Mouse (Mus musculus): ENCODE data around the gene Ctsj.
"Not testable (repeated sequence)": the region's sequence is repeated elsewhere in the genome, so short reads cannot be mapped to it uniquely, and the experiment has no call there.

DNA sequence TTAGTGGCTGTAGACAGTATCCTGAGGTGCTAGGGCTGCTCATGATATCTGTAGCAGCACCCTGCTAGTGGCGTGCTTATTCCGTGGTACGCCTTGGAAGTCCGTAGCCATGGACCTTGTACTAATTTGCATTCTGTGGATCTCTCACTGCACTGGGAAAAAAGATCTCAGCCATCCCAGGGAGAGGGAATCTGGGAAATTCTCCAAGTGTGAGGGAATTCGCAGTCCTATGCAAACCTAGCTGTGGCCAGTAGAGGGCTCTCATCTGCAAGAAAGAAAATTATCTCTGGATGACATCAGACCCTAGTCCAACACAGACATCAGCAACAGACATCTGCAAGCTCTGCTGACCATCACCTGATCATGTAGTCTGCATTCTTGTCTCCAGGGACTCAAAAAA, 41.8 kb downstream of the Ctsj start:
- TF ChIP-seq CTCF (IDR thresholded peaks at IDR 0.05; ENCODE audit: extremely low read depth, insufficient read length, insufficient replicate concordance, low read depth, low read length); POLR2A (IDR thresholded peaks at IDR 0.05; ENCODE audit: low read depth, low read length): not testable (repeated sequence)

All from small intestine, adult 2 months (tissue).